Mouse (Mus musculus): ENCODE results near the gene Fam187a.
A peak's percentile ranks its signal among the peaks of the same experiment; 100 is the strongest.

The Fam187a gene

GRCm38 (mm10) chr11:102895779-102896178 lies 10.8 kb downstream of the Fam187a start:
- DNase-seq = no peak

- DNase-seq = no peak
Measured at GRCm38 (mm10) chr11:102896641-102897040, 11.7 kb downstream of the Fam187a start.

- no peak for DNase-seq
Measured at GRCm38 (mm10) chr11:102898408-102898807, 13.4 kb downstream of the Fam187a start.

GRCm38 (mm10) chr11:102900763-102901162 lies 15.8 kb downstream of the Fam187a start, which contains the start of gene Gfap:
Gfap (minus strand) TSS chr11:102900912.
- peak; percentile 91 for DNase-seq

GRCm38 (mm10) chr11:102901199-102901598 lies 16.2 kb downstream of the Fam187a start:
- DNase-seq = no peak

- no peak for DNase-seq
Measured at GRCm38 (mm10) chr11:102902107-102902506, 17.1 kb downstream of the Fam187a start.

- DNase-seq = peak; percentile 2
Measured at GRCm38 (mm10) chr11:102903654-102904053, 18.7 kb downstream of the Fam187a start.

- DNase-seq = no peak
Measured at GRCm38 (mm10) chr11:102911376-102911775, 26.4 kb downstream of the Fam187a start.

GRCm38 (mm10) chr11:102915380-102915779 lies 30.4 kb downstream of the Fam187a start:
- DNase-seq = no peak

- DNase-seq = no peak
Measured at GRCm38 (mm10) chr11:102918077-102918476, 33.1 kb downstream of the Fam187a start.

- DNase-seq = no peak
Measured at GRCm38 (mm10) chr11:102921491-102921890, 36.5 kb downstream of the Fam187a start.

- DNase-seq = peak; percentile 98
Measured at GRCm38 (mm10) chr11:102924557-102925350, 39.8 kb downstream of the Fam187a start, which contains the start of gene Kif18b. Kif18b (minus strand) TSS chr11:102925124.

- peak; percentile 58 for DNase-seq
Measured at GRCm38 (mm10) chr11:102925351-102925717, 40.4 kb downstream of the Fam187a start.

- no peak for DNase-seq
Measured at GRCm38 (mm10) chr11:102930672-102931071, 45.7 kb downstream of the Fam187a start.

- DNase-seq = no peak
Measured at GRCm38 (mm10) chr11:102936272-102936671, 51.3 kb downstream of the Fam187a start.
